Mouse (Mus musculus) adrenal gland, postnatal 25 days (tissue): Measurements from ENCODE around the gene Mrvi1. TPM values are rescaled to one million over a fixed set of nuclear protein-coding genes. Genes with fewer than 3 reads are reported as not detected.
"Not testable (repeated sequence)": the region's sequence is repeated elsewhere in the genome, so short reads cannot be mapped to it uniquely, and the experiment has no call there.

ENCODE experiments used
- DNase-seq: peaks from one replicate; pipeline ENCODE4 v3.0.0; 2021; ENCODE audit warnings: mixed read lengths
- total RNA-seq: library from RNA; stranded (reverse); gene quantifications from 2 replicates; pipeline ENCODE4 v1.2.3, GENCODE M21; 2021

Gene Mrvi1
- total RNA-seq, 1 experiment from 2014 or later: 9.1 TPM

- no peak for DNase-seq
Measured at GRCm38 (mm10) chr7:110941116-110941521, 41.1 kb downstream of the Mrvi1 start.

GRCm38 (mm10) chr7:110935815-110936762 lies 46.2 kb downstream of the Mrvi1 start:
- DNase-seq: no peak

GRCm38 (mm10) chr7:110933999-110934398 lies 48.3 kb downstream of the Mrvi1 start:
- no peak for DNase-seq

- DNase-seq: no peak
Measured at GRCm38 (mm10) chr7:110933329-110933728, 48.9 kb downstream of the Mrvi1 start.

- peak; percentile 25 for DNase-seq
Measured at GRCm38 (mm10) chr7:110930118-110930854, 52.0 kb downstream of the Mrvi1 start.

GRCm38 (mm10) chr7:110926562-110926961 lies 55.7 kb downstream of the Mrvi1 start:
- DNase-seq: no peak

GRCm38 (mm10) chr7:110920331-110921261 lies 61.7 kb downstream of the Mrvi1 start:
- no peak for DNase-seq

- no peak for DNase-seq
Measured at GRCm38 (mm10) chr7:110919721-110920120, 62.5 kb downstream of the Mrvi1 start.

- DNase-seq: no peak
Measured at GRCm38 (mm10) chr7:110915913-110916312, 66.3 kb downstream of the Mrvi1 start.

- no peak for DNase-seq
Measured at GRCm38 (mm10) chr7:110914531-110914930, 67.7 kb downstream of the Mrvi1 start.

GRCm38 (mm10) chr7:110913754-110914153 lies 68.5 kb downstream of the Mrvi1 start:
- no peak for DNase-seq

- DNase-seq: no peak
Measured at GRCm38 (mm10) chr7:110908209-110909144, 73.8 kb downstream of the Mrvi1 start.

GRCm38 (mm10) chr7:110906566-110906965 lies 75.7 kb downstream of the Mrvi1 start:
- DNase-seq: no peak

GRCm38 (mm10) chr7:110903226-110903625 lies 79.0 kb downstream of the Mrvi1 start:
- no peak for DNase-seq

- no peak for DNase-seq
Measured at GRCm38 (mm10) chr7:110897202-110897601, 85.1 kb downstream of the Mrvi1 start.

- no peak for DNase-seq
Measured at GRCm38 (mm10) chr7:110896453-110896852, 85.8 kb downstream of the Mrvi1 start.

- DNase-seq: not testable (repeated sequence)
Measured at GRCm38 (mm10) chr7:110895772-110896171, 86.5 kb downstream of the Mrvi1 start.

- DNase-seq: no peak
Measured at GRCm38 (mm10) chr7:110894673-110895072, 87.6 kb downstream of the Mrvi1 start.

- no peak for DNase-seq
Measured at GRCm38 (mm10) chr7:110893943-110894610, 88.2 kb downstream of the Mrvi1 start.

- DNase-seq: peak; percentile 14
Measured at GRCm38 (mm10) chr7:110891501-110891986, 90.7 kb downstream of the Mrvi1 start.
